Comparison of ENCODE assay signal across 10 mouse cellular contexts in genomic region chr2:31156846-31157245, GRCm38 (mm10).
"Had no signal": no experiment of that assay in that cellular context is flagged by ENCODE, and none has a peak within 500 bp of the region (broad histone marks: within the 10 kb centered on the region; RNA-seq: fewer than 3 reads in every experiment).

No protein-coding gene starts in this region.

- DNase-seq: kidney, adult 2 months; kidney, postnatal 25 days; layer of hippocampus, adult 9-11 months; lung, adult 2 months; lung, postnatal 36 days; right cerebral cortex, postnatal 25 days had no signal

- H3K9ac ChIP-seq: midbrain, embryonic 12.5 days had no signal

- H3K36me3 ChIP-seq: midbrain, embryonic 12.5 days had no signal

- H3K9me3 ChIP-seq: limb, embryonic 10.5 days; midbrain, embryonic 12.5 days had no signal

- H3K4me2 ChIP-seq: midbrain, embryonic 12.5 days had no signal

- H3K4me3 ChIP-seq: limb, embryonic 10.5 days; midbrain, embryonic 12.5 days had no signal

- H3K27me3 ChIP-seq: midbrain, embryonic 12.5 days had no signal

- ATAC-seq: lung, postnatal 0 days; midbrain, embryonic 16.5 days had no signal

- H3K27ac ChIP-seq: limb, embryonic 10.5 days; midbrain, embryonic 12.5 days had no signal
